Mouse (Mus musculus): ENCODE data around the gene Srsf1. TPM values are rescaled to one million over a fixed set of nuclear protein-coding genes. Genes with fewer than 3 reads are reported as not detected.

The Srsf1 gene
- 236 TPM for polyA plus RNA-seq (2017; shearing (Covaris generic))

DNA sequence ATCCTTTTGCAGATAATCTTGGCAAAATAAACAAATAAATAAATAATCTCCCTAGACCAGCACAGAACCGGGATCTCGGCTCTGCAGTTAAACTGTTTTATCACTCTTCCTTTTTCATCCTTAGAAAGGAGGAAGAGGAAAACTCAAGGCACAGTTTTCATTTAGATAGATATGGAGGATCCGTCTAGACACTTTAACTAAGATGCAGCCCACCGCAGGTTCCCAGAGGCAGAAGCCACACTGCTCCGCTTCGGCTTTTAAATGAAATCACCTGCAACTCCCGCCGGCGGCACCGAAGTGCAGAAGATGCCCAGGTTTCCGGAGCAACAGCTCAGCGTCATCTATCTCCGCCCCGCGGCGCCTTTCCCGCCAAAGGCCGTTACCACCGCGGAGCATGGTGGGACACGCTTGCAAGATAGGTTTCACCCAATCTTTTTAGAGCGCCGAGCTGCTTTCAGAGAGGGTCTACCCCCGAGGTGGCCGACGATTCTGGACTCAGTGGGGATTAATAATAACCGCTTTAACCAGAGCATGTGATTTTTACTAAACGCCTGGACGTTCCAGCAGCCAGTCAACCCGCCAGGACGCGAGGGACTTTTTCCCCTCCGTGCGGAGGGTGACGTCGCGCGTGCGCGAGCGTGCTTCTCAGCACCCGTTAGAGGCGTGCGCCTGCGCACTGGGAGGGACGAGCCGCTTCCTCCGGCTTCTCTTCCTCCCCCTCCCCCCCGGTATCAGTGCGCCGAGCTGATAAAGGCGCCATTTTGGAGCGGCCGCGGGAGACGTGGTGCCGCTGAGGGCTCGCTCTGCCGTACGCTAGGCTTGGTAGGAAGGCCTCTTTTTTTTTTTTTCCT lies at the start of gene Srsf1:
Gene Srsf1, plus strand, starts transcription at position 430 of the 851 bp plus-strand sequence.

DNA sequence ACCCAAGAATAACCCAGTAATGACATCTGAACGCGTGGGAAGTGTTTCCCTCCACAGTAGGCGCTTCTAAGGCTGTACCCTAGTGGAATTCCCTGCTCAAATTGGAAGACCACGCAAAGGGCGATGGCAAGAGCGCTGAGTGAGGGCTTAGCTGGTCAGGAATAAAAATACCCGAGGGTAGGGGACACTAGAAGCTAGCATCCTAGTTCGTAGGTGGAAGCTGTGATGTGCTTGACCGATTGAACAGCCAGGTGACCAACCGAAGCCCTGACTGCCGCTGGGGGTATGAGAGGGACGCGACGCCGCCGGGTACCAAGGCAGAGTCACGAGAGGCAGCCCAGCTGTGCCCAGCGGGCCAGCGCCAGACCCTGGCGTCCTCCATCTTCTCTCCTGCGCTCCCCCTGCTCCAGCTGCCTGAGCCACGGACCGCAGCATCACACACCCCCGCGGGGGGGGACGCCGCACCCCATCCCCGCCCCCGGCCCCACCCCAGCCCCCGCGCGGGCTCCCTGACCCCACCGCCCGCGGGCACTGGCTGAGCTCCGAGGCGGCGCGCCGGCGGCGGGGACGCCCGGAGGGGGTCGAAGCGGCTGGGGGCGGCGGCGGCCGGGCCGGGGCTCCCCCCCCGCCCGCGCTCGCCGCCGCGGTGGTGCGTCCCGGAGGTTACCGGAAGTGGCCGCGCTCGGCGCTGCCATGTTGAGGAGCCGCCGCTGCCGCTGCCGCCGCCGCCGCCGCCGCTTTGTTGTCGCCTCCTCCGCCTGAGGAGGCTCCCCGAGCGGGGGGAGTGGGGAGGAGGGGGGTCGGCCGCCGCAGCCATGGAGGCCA lies 20.6 kb downstream of the Srsf1 start, which contains the start of gene Vezf1:
Gene Vezf1, plus strand, starts transcription at position 694 of the 825 bp plus-strand sequence.

DNA sequence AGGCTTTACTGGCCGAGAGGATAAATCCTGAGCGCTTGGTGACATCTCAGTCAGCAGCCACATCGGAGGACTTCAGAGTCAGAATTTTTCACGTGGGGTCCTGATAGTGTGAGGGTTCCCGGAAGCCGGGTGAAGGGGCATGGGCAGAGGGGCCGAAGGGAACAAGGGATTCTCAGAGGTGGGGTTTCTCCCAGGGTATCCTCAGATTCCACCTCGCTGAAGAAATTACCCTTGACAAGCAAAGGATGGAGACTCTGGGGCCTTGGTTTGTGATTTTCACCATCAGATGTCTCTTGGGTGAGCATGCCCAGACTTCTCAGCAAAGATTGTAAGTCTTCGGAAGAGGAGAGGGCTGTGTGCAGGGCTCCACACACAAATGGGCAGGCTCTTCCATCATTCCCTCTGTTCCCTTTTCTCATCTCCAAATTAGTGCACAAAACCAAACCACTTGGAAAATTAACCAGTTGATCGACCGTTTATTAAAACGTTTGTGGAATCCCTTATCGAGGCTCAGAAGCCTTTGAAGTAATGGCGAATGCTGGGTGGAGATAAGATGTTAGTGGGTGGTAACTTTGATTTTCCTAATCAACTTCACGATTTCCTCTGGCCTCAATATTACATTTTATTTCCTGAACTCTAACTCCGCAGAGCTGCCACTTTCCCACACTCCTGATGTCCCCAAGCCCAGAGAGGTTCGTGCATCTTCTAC lies 51.0 kb downstream of the Srsf1 start, which contains the start of gene Cuedc1:
Gene Cuedc1, plus strand, starts transcription at position 38 of the 709 bp plus-strand sequence.

Other genes starting within 250 kb of the Srsf1 start
- not detected for gene Lpo, start 219.1 kb upstream of the Srsf1 start, polyA plus RNA-seq (2017; shearing (Covaris generic))
- 15.5 TPM for gene Mks1, start 194.2 kb upstream of the Srsf1 start, polyA plus RNA-seq (2017; shearing (Covaris generic))
- gene Epx, start 171.8 kb upstream of the Srsf1 start, polyA plus RNA-seq (2017; shearing (Covaris generic)), result not detected
- gene Olfr462, start 155.1 kb upstream of the Srsf1 start, polyA plus RNA-seq (2017; shearing (Covaris generic)), result not detected
- not detected for gene Olfr463, start 150.0 kb upstream of the Srsf1 start, polyA plus RNA-seq (2017; shearing (Covaris generic))
- gene Olfr464, start 126.4 kb upstream of the Srsf1 start, polyA plus RNA-seq (2017; shearing (Covaris generic)), result not detected
- 19.6 TPM for gene Dynll2, start 59.8 kb upstream of the Srsf1 start, polyA plus RNA-seq (2017; shearing (Covaris generic))
- gene Vezf1, start 20.9 kb downstream of the Srsf1 start, polyA plus RNA-seq (2017; shearing (Covaris generic)), result 47.2 TPM
- gene Cuedc1, start 50.7 kb downstream of the Srsf1 start, polyA plus RNA-seq (2017; shearing (Covaris generic)), result 1.1 TPM
- 45.5 TPM for gene Mrps23, start 157.0 kb downstream of the Srsf1 start, polyA plus RNA-seq (2017; shearing (Covaris generic))
- not detected for gene Ccdc182, start 246.7 kb downstream of the Srsf1 start, polyA plus RNA-seq (2017; shearing (Covaris generic))